Mouse (Mus musculus) cerebellum, adult 8-10 months (tissue): ENCODE measurements at regions not wholly inside any gene's neighbourhood (a gene's known extent, or its start where the extent isn't known, plus 50 kb on each side); places are given as distances from the start of the nearest gene placed in this dataset.
A peak's percentile ranks its signal among the peaks of the same experiment; 100 is the strongest.

Experiments
- DNase-seq: peaks from one replicate; pipeline ENCODE4 v3.0.0; 2022

- no peak for DNase-seq
These were observed 63.1 kb downstream of the Gm11011 start for GRCm38 (mm10) chr2:169524429-169524828.

DNA sequence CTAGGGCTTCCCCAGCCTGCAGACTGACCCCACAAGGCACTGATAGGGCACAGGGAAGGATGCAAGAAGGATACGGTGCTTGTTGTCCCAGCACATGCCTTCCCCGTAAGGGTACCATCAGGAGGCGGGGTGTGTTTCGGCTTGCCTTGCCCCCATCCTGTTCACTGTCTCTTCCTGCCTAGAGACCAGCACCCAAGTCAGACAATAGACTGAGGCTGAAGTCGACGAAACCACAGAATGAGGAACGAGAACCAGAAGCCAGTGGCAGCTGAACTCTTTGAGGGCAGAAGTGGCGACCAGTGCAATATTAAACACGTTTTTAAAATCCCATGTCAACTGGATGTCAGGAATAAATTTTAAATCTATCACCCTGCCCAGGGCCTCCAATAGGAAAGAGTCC lies 67.6 kb downstream of the Gm11011 start:
- no peak for DNase-seq

DNA sequence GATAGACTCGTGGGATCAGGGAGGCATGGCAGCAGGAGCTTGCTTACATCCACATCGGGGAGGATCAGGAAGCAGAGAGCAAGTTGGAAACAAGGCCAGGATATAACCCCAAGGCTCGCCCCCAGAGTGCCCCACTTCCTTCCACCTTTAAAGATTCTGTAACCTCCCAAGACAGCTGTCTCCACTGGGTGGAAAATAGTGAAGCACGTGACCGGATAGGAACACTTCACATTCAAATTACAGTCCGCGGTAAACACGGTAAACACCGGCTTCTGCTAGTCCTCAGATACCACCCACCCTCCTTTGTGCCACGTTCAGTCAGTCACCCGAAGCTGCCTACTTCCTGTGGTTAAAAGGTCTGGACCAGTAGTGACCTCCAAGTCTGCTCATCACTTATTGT lies 72.2 kb downstream of the Gm11011 start:
- no peak for DNase-seq

DNA sequence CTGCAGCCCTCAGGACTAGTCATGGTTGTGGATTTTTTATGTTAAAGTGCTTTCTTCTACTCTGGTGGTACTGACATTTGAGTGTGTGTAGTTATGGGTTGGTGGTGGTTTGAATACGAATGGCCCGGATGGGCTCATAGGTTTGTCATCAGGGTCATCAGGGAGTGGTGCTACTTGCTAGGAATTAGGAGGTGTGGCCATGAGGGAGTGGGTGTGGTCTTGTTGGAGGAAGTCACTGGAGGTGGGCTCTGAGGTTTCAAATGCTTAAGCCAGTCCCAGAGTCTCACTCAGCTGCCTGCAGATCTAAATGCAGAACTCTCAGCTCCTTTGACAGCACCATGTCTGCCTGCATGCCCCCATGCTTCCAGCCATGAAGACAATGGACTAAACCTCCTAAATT lies 76.8 kb downstream of the Gm11011 start:
- DNase-seq, result no peak

DNA sequence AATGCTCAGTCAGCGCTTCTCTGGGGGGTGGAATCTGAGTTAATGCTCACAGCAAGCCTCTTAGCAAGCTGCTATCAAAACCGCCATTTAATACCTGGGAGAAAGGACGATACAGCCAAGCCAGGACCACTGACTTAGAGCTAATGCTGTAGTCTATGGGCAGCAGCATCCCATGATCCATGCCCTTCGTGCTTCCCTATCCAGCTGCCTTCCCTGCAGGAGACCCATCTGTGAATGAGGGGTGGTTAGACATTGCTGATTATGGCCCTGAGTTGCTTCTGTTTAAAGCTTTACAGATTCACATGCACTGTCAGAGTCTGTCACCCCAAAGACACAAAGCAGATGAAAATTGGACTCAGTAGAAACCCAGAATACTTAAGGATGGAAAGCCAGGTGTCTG lies 78.1 kb downstream of the Gm11011 start:
- DNase-seq, result no peak

DNA sequence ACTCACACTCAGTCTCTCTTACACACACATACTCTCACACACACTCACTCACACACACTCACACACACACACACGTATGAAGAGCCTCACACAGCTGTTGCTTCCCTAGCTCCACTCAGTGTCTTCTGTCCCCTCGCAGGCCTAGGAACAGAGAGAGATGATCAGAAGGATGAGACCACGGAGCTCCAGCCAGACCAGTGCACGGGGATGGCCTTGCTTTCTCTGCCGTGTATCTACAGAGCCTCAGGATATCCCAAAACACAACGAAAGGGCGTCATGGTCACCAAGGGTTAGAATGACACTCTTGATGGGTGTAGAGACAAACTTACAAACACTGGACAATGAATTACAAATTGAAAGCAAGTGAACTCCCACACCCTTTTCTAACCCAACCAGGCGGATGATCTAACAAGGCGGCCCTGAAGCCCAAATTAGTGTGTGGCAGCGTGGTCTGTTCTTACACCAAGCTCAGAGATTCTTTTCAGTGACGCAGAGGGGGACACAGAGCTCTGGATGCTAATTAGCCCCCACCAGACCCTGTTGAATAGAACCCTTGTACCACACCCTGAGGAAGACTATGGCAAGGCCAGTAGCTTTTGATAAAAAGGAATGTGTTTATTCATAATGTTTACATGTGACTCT lies 83.0 kb downstream of the Gm11011 start:
- DNase-seq, result no peak

DNA sequence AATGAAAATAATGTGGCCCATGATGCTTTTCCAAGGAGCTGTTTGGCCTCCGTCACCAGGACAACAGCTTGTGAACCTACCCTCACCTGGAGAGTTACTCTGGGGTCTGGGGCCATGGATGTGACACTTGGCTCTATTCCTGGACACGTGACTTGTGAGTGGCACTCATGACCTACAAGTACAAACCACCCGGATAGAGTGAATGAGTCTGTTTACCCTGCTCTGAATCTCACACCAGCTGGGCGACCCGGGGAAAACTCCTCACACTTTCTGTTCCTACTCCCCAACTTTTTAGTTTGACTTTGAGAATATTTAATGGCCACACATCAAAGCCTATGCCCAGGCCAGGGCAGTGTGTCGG lies 84.0 kb downstream of the Gm11011 start:
- DNase-seq, result no peak

- no peak for DNase-seq
These were observed 84.6 kb downstream of the Gm11011 start for GRCm38 (mm10) chr2:169502717-169503597.

DNA sequence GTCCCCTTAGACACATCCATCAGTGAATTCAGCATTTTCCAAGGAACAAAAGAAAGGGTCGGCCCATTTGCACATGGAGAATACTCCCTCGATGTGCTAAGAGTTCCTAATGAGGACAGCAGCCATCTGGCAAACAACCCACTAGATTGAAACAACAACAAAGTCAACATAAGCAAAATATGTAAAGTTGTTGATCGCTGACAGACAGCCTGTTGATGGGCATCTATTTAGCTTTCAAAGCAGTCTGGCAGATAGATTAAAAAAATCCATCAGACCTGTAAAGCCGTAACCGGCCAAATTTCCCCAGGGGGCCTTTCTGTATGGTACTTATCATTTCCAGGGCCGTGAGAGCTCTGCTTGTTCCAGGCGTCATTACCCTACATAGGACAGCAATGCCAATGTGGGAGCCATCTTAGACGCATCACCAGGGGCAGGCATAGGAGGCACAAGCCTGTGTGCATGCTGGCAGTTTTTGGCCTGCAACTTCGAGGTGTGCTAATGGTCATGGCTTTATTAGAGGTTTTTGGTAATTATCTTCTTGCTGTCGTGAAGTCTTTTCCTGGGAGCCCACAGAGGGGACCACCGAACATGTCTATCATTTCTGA lies 85.7 kb downstream of the Gm11011 start:
- no peak for DNase-seq

DNA sequence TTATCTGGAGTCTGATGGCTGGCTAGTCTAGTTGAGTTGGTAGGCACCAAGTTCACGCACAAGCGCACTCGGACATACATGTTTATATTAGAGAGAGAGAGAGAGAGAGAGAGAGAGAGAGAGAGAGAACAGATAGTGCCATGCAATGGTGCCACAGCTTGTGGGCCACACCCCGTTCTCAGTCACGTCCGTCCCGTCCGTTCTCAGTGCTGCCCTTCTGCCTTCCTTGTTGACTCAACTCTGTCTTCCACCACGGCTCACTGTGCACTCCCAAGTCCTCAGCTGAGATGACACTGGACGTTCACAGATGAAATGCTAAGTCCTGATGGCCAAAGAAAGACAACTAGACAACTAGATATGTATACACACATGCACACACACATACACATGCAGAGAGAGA lies 92.2 kb downstream of the Gm11011 start:
- DNase-seq, result no peak

DNA sequence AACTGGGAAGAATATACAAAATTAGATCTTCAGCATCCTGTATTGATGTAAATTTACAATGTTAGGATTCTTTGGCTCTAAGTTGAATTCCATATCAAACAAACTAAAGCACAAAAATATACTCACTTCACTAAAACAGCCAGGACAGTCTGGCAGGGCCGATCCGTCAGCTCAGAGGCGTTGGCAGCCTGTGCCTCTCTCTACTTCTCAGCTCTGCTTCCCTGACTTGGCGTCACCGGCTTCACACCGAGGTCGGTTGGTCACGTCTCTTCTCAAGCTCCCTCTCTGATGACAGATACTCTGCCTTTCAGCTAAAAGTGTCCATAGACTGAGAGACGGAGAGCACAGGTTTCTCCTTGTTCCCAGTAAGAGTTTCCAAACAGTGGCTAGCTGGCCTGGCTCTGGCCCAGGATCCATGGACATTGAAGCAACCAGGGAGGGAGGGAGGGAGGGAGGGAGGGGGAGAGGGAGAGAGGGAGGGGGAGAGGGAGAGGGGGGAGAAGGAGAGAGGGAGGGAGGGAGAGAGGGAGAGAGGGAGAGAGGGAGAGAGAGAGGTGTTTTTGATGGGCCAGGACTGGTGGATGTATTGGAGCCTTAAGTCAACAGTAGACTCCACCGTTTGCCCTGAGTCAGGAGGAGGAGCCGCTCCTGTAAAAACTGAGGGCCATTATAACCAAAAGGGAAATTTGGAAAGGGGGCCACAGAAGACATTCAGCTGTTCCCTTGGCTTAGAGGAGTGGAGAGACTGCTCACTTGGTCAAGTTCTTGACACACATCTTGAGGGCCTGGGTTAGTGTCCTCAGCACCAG lies 92.8 kb downstream of the Gm11011 start:
- no peak for DNase-seq

DNA sequence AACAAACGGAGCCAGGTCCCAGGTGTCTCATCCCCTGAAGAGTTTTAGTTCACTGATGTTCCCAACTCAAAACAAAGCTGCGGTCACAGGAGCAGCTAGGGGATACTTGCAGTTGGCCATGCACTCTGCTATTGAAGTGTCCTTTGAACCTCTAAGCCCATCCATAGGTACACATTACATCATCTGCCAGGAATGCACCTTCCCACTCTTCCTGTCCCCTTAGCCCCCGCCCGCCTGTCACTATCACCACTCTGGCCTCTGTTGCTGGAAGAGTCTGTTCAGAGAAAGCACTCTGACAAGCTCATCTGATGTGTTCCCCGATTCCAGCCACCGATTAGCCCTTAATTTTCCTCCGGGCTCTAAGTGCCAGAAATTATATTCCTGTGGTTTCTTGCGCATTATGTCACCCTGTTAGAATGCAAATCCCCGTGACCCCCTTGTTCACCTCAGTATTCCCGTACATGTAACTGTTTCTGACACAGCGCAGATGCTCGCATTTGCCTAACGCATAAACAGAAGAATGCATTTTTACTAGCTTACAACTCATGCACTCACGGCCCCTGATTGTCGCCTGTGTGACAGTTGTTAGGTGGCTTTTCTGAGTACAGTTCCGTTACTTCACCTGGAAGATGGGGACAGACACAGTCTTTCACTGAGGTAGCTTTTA lies 93.8 kb downstream of the Gm11011 start:
- DNase-seq, result no peak

- DNase-seq, result no peak
These were observed 103.6 kb downstream of the Gm11011 start for GRCm38 (mm10) chr2:169483934-169484333.

GRCm38 (mm10) chr2:169481731-169482465 lies 105.6 kb downstream of the Gm11011 start:
- peak; percentile 64 for DNase-seq

DNA sequence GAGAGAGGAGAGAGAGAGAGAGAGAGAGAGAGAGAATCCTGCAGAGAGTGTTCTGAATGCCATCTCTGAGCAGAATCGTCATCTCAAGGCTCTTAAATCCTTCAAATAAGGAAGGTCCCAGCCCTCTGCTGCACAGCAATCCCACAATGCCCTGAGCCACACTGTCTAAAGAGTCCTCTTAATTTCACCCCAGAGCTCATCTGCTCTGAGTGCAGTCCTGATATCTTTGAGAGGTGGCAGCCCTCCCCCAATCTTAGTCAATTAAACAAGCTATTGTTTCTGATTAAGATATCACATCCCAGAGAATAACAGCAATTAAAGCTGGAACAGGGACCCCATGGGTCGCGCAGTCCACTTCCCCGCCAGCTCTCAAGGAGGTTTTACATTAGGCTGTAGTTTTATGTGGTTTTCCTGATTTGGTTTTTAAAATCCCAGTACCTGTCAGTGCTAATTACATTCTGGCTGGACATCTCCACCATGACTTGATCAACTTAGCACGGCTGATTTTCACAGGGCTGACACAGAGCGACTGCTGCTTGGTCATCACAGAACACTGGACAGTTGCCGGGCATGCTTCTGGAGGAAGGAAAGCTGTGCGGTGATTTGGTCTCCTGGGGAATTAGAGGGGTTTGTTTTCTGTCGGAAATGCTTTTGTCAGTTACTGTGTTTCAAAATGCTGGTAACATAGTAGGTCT lies 113.0 kb downstream of the Gm11011 start:
- no peak for DNase-seq

- no peak for DNase-seq
These were observed 118.0 kb downstream of the Gm11011 start for GRCm38 (mm10) chr2:169469538-169469937.

- DNase-seq, result no peak
These were observed 119.9 kb downstream of the Gm11011 start for GRCm38 (mm10) chr2:169467621-169468020.

GRCm38 (mm10) chr2:169464106-169464505 lies 123.4 kb downstream of the Gm11011 start:
- DNase-seq, result no peak

GRCm38 (mm10) chr2:169461491-169462039 lies 126.0 kb downstream of the Gm11011 start:
- no peak for DNase-seq

DNA sequence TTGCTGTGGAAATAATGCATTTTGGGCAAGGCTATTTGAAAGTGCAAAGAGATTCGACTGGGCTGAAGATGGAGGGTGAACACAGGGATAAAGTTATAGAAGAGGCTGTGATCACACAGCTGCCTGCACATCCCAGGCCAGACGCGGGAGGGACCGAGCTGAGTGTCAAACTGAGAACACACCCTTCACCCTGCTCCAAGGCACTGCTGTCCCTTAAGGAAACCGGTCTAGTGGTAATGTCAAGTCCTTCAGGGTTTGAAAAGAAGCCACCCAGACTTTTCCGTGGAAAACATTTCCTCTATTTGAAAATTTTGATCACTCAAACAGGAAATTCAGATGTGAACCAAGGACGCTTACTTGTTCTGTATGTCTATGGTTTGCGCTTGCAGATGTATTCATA lies 134.6 kb downstream of the Gm11011 start:
- no peak for DNase-seq

DNA sequence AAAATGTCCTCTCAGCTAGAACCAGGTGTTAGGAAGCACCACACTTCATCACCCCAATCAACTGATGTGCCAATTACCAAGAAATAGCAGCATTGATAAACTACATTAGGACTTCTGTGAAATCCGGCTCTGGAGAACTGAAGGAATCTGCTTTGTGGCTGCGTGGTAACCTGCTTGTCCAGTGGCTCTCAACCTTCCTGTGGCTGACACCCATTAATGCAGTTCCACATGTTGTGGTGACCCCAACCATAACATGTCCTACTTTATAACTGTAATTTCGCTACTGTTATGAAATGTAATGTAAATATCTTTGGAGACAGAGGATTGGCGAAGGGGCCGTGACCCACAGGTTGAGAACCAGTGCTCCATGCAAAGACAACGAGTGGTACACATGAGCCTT lies 136.7 kb downstream of the Gm11011 start:
- DNase-seq, result no peak
